Mouse (Mus musculus): Measurements from ENCODE around the gene Cnnm2.

GRCm38 (mm10) chr19:46913626-46914025 lies 152.2 kb downstream of the Cnnm2 start:
- TF ChIP-seq E2F4 (IDR thresholded peaks at IDR 0.05; ENCODE audit: insufficient read depth): no peak
- TF ChIP-seq POLR2A (IDR thresholded peaks at IDR 0.05; ENCODE audit: insufficient read length, low read depth): no peak
- no peak for TF ChIP-seq MAX (IDR thresholded peaks at IDR 0.05; ENCODE audit: low read depth)
- TF ChIP-seq TCF12 (IDR thresholded peaks at IDR 0.05; ENCODE audit: insufficient read depth, poor library complexity, severe bottlenecking): no peak
